16 mouse cellular contexts compared by ENCODE assay signal in the genomic region with DNA sequence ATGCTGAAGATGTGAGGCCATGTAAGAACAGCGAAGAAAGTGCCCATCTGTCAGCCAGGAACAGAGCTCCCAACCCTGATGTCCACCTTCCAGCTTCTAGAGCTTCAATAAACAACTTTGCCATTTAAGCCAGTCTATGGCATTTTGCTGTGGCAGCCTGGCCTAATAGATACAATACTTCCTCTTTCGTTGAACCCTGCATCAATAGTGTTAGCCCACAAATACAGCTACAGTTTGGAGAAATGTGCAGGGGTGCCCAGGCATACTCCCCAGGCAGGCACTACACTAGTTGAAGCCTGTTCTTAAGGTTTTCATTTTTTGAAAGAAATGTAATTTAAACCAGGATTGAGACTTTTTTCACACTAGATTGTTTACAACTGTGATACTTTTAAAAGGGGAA.
"Had no signal": no experiment of that assay in that cellular context is flagged by ENCODE, and none has a peak within 500 bp of the region (broad histone marks: within the 10 kb centered on the region; RNA-seq: fewer than 3 reads in every experiment).

No protein-coding gene starts in this region.

- ATAC-seq: hindbrain, postnatal 0 days; intestine, postnatal 0 days; liver, embryonic 12.5 days had no signal

- DNase-seq: gastrocnemius, postnatal 25 days; heart, adult 11 months; heart, adult 2 months; heart, postnatal 14 days; heart, postnatal 36 days; kidney, adult 18-20 months; kidney, adult 8-10 months; kidney, postnatal 10 days; kidney, postnatal 25 days; kidney, postnatal 4 days; layer of hippocampus, adult 9-11 months; layer of hippocampus, postnatal 36 days; left cerebral cortex, postnatal 4 days had no signal
